Mouse (Mus musculus) midbrain, embryonic 15.5 days (tissue): ENCODE data around the gene Wfdc16. TPM values are rescaled to one million over a fixed set of nuclear protein-coding genes. Genes with fewer than 3 reads are reported as not detected.
"Not testable (repeated sequence)": the region's sequence is repeated elsewhere in the genome, so short reads cannot be mapped to it uniquely, and the experiment has no call there.

Experiments used
- ATAC-seq: fragments of 200-750 bp; cut with Nextera tagmentation; replicated peaks from 2 replicates; pipeline ENCODE4 v1.8.0; 2017; ENCODE audit warnings: moderate TSS enrichment
- H3K27ac ChIP-seq: fragments of 300-500 bp; sonication (generic); 2 replicates; pipeline ENCODE4 v1.5.1; 2015; ENCODE audit warnings: mild to moderate bottlenecking, inconsistent platforms
- H3K27me3 ChIP-seq: fragments of 300-500 bp; sonication (generic); replicated peaks from 2 replicates; pipeline ENCODE4 v1.6.1; 2015; ENCODE audit warnings: inconsistent platforms
- H3K36me3 ChIP-seq: fragments of 300-500 bp; sonication (generic); replicated peaks from 2 replicates; pipeline ENCODE4 v1.6.1; 2015; ENCODE audit warnings: inconsistent platforms
- H3K4me1 ChIP-seq: fragments of 300-500 bp; sonication (generic); 2 replicates; pipeline ENCODE4 v1.6.1; 2015; ENCODE audit warnings: inconsistent platforms
- H3K4me2 ChIP-seq: fragments of 300-500 bp; sonication (generic); 2 replicates; pipeline ENCODE4 v1.6.1; 2015; ENCODE audit warnings: inconsistent platforms, mild to moderate bottlenecking, moderate library complexity
- H3K4me3 ChIP-seq: fragments of 300-500 bp; sonication (generic); 2 replicates; pipeline ENCODE4 v1.5.1; 2015; ENCODE audit warnings: mild to moderate bottlenecking, inconsistent platforms
- H3K9ac ChIP-seq: fragments of 300-500 bp; sonication (generic); 2 replicates; pipeline ENCODE4 v1.6.1; 2015; ENCODE audit warnings: mild to moderate bottlenecking, inconsistent platforms
- H3K9me3 ChIP-seq: fragments of 300-500 bp; sonication (generic); 2 replicates; pipeline ENCODE4 v1.6.1; 2016; ENCODE audit warnings: inconsistent platforms
- WGBS: fragments of 180-500 bp; shearing (Covaris S2); methylation state at CpG from one replicate; pipeline ENCODE4 v1.1.7; 2015; ENCODE audit warnings: mixed read lengths; 5-methylcytosine and 5-hydroxymethylcytosine counted together
- polyA plus RNA-seq: library from polyadenylated mRNA; unstranded; fragments of >200 nt; fragmentation: Nextera tagmentation; extraction: Ambion mirVana; gene quantifications from 2 replicates; pipeline ENCODE4 v1.2.1, GENCODE M21; 2015

Wfdc16 gene
- polyA plus RNA-seq, 1 experiment from 2014 or later = not detected

- H3K36me3 ChIP-seq = no peaks in the 10 kb centered on the region
- no peak for ATAC-seq
- H3K4me3 ChIP-seq = no peak overlapping the region
- H3K4me2 ChIP-seq = no peak overlapping the region
- H3K4me1 ChIP-seq = no peaks in the 10 kb centered on the region
- H3K27ac ChIP-seq = no peak overlapping the region
- no peaks in the 10 kb centered on the region for H3K9me3 ChIP-seq
- no peak overlapping the region for H3K9ac ChIP-seq
- H3K27me3 ChIP-seq = no peaks in the 10 kb centered on the region
- WGBS = 70% methylated on average over 13 of the region's 13 CpGs
These were observed 3.5 kb upstream of the Wfdc16 start for GRCm38 (mm10) chr2:164641881-164642673.

GRCm38 (mm10) chr2:164641129-164641528 lies 2.5 kb upstream of the Wfdc16 start:
- ATAC-seq = no peak
- H3K9ac ChIP-seq = no peak overlapping the region
- no peaks in the 10 kb centered on the region for H3K27me3 ChIP-seq
- no peak overlapping the region for H3K4me2 ChIP-seq
- no peaks in the 10 kb centered on the region for H3K4me1 ChIP-seq
- 66% methylated on average over 7 of the region's 7 CpGs for WGBS
- no peaks in the 10 kb centered on the region for H3K9me3 ChIP-seq
- H3K36me3 ChIP-seq = no peaks in the 10 kb centered on the region
- no peak overlapping the region for H3K4me3 ChIP-seq
- no peak overlapping the region for H3K27ac ChIP-seq

DNA sequence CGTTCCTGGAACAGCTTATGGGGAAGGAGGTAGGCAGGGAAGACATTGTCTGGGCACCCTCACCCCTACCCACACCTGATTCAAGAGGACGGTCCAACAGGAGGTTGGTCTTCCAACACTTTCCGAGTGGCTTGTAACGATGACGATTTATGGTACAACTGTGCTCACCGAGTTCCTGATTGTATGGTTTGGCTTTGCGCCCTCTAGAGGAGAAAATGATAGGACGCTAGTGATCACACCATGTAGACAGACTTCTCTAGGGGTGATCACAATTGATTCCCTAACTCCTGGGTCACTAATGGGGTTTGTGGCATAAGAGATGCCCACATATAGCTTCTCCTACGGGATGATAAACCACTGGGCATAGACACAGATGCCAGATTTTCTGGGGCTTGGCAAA lies 3.3 kb downstream of the Wfdc16 start:
- H3K36me3 ChIP-seq = no peaks in the 10 kb centered on the region
- no peaks in the 10 kb centered on the region for H3K27me3 ChIP-seq
- no peak overlapping the region for H3K9ac ChIP-seq
- H3K9me3 ChIP-seq = no peaks in the 10 kb centered on the region
- H3K4me1 ChIP-seq = no peaks in the 10 kb centered on the region
- no peak for ATAC-seq
- 78% methylated on average over 9 of the region's 9 CpGs for WGBS
- no peak overlapping the region for H3K4me2 ChIP-seq
- no peak overlapping the region for H3K27ac ChIP-seq
- H3K4me3 ChIP-seq = no peak overlapping the region

GRCm38 (mm10) chr2:164621775-164622174 lies 16.8 kb downstream of the Wfdc16 start:
- no peak for ATAC-seq
- H3K4me3 ChIP-seq = no peak overlapping the region
- H3K9ac ChIP-seq = no peak overlapping the region
- no peaks in the 10 kb centered on the region for H3K36me3 ChIP-seq
- H3K27me3 ChIP-seq = no peaks in the 10 kb centered on the region
- no peaks in the 10 kb centered on the region for H3K9me3 ChIP-seq
- no peak overlapping the region for H3K4me2 ChIP-seq
- H3K27ac ChIP-seq = no peak overlapping the region
- 85% methylated on average over 4 of the region's 4 CpGs for WGBS
- H3K4me1 ChIP-seq = no peaks in the 10 kb centered on the region

- Histone ChIP-seq H3K27me3 (no peaks in the 10 kb centered on the region), H3K4me2 (no peak overlapping the region), H3K36me3 (no peaks in the 10 kb centered on the region), H3K4me1 (no peaks in the 10 kb centered on the region), H3K27ac (no peak overlapping the region), H3K9me3 (no peaks in the 10 kb centered on the region), H3K9ac (no peak overlapping the region), H3K4me3 (no peak overlapping the region)
- ATAC-seq = no peak
- 83% methylated on average over 5 of the region's 5 CpGs for WGBS
These were observed 19.5 kb downstream of the Wfdc16 start for GRCm38 (mm10) chr2:164619050-164619449.

GRCm38 (mm10) chr2:164615386-164615785 lies 23.2 kb downstream of the Wfdc16 start:
- no peak overlapping the region for H3K4me2 ChIP-seq
- no peak overlapping the region for H3K4me3 ChIP-seq
- H3K4me1 ChIP-seq = no peaks in the 10 kb centered on the region
- 90% methylated on average over 3 of the region's 3 CpGs for WGBS
- no peaks in the 10 kb centered on the region for H3K9me3 ChIP-seq
- H3K36me3 ChIP-seq = no peaks in the 10 kb centered on the region
- H3K9ac ChIP-seq = no peak overlapping the region
- H3K27me3 ChIP-seq = no peaks in the 10 kb centered on the region
- no peak for ATAC-seq
- H3K27ac ChIP-seq = no peak overlapping the region

DNA sequence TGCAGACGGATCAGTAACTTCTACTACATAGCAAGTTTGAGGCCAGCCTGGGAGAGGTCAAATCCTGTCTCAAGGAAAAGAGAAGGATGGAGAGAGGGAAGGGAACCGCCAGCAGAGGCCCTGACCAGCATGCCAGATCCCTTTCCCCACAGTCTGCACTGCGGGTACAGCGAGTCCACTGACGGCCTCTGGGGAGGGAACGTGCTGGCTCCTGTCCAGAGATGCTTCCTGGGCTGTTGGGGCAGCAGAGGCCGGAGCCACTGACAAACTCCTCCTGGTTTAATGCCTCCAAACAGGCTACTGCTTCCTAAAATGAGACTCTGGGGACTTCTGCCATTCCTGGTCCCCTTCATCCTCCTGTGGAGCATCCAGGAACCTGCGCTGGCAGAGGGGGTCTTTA lies 25.1 kb downstream of the Wfdc16 start, which contains the start of the genes Wfdc6b and Wfdc8:
Gene Wfdc6b (plus strand): TSS at position 52 of the 400 bp plus-strand sequence.
Gene Wfdc8 (minus strand): TSS at position 156 of the 400 bp plus-strand sequence.
- 55% methylated on average over 8 of the region's 8 CpGs for WGBS
- ATAC-seq = not testable (repeated sequence)

GRCm38 (mm10) chr2:164608781-164609180 lies 29.8 kb downstream of the Wfdc16 start:
- no peaks in the 10 kb centered on the region for H3K36me3 ChIP-seq
- H3K27me3 ChIP-seq = no peaks in the 10 kb centered on the region
- 82% methylated on average over 6 of the region's 6 CpGs for WGBS
- no peak for ATAC-seq
- H3K27ac ChIP-seq = no peak overlapping the region
- no peaks in the 10 kb centered on the region for H3K4me1 ChIP-seq
- no peaks in the 10 kb centered on the region for H3K9me3 ChIP-seq
- H3K4me2 ChIP-seq = no peak overlapping the region
- no peak overlapping the region for H3K4me3 ChIP-seq
- no peak overlapping the region for H3K9ac ChIP-seq

More for the DNA sequence above, 25.1 kb downstream of the Wfdc16 start, which contains the start of the genes Wfdc6b and Wfdc8:
- H3K4me2 ChIP-seq, H3K27ac ChIP-seq, H3K36me3 ChIP-seq, H3K9me3 ChIP-seq, H3K4me3 ChIP-seq, H3K4me1 ChIP-seq, H3K9ac ChIP-seq, H3K27me3 ChIP-seq: not testable (repeated sequence)

DNA sequence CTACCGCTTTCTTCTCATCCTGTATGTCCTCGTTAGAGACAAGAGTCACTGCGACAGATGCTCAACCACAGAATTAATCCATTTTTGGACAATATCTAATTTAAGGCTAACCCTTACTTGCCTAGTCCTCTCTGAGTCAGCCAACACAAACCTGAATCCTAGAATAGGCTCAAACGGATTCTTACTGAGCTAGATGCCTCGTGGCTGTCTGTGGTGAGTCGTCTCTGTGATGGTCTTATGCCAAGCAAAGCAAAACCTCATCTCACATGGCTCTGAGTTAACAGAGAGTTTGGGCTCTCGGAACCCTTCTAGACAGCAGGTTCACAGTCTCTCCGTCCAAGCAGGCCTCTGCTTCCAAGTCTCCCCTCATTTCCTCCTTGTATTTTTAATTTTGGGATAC lies 34.2 kb downstream of the Wfdc16 start:
- Histone ChIP-seq H3K9me3 (no peaks in the 10 kb centered on the region), H3K27ac (no peak overlapping the region), H3K9ac (no peak overlapping the region), H3K36me3 (no peaks in the 10 kb centered on the region), H3K27me3 (no peaks in the 10 kb centered on the region), H3K4me3 (no peak overlapping the region), H3K4me1 (no peaks in the 10 kb centered on the region), H3K4me2 (no peak overlapping the region)
- no peak for ATAC-seq
- 90% methylated on average over 8 of the region's 8 CpGs for WGBS

- no peaks in the 10 kb centered on the region for H3K36me3 ChIP-seq
- WGBS = 94% methylated on average over 3 of the region's 3 CpGs
- no peaks in the 10 kb centered on the region for H3K27me3 ChIP-seq
- H3K4me3 ChIP-seq = no peak overlapping the region
- no peak overlapping the region for H3K27ac ChIP-seq
- no peak overlapping the region for H3K4me2 ChIP-seq
- no peak for ATAC-seq
- H3K4me1 ChIP-seq = no peaks in the 10 kb centered on the region
- H3K9me3 ChIP-seq = no peaks in the 10 kb centered on the region
- no peak overlapping the region for H3K9ac ChIP-seq
These were observed 35.1 kb downstream of the Wfdc16 start for GRCm38 (mm10) chr2:164603482-164603881.

GRCm38 (mm10) chr2:164600179-164600578 lies 38.4 kb downstream of the Wfdc16 start:
- Histone ChIP-seq H3K27ac (no peak overlapping the region), H3K9me3 (no peaks in the 10 kb centered on the region), H3K4me1 (no peaks in the 10 kb centered on the region), H3K27me3 (no peaks in the 10 kb centered on the region), H3K4me3 (no peak overlapping the region), H3K9ac (no peak overlapping the region), H3K36me3 (no peaks in the 10 kb centered on the region), H3K4me2 (no peak overlapping the region)
- no peak for ATAC-seq
- 63% methylated on average over 3 of the region's 3 CpGs for WGBS

DNA sequence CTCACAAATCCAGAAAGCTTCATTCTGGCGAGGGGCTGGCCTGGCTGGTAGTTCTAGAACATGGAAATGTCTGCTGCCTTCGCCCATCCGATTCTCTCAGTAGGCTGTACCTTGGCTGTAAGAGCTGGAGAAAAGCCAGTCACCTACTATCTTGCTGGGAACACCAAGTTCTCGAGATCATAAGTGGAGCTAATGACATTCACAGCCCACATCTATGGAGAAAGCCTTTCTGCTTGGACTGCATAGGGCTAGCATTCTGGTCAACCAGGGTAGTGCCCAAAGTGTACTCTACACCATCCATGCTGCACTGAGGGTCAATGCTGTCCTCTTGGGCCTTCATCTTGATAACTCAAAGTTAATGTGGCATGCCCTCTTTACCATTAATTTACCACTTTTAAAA lies 45.1 kb downstream of the Wfdc16 start, which contains the start of gene Eppin:
Gene Eppin (minus strand): TSS at position 101 of the 400 bp plus-strand sequence.
- Histone ChIP-seq H3K36me3 (no peaks in the 10 kb centered on the region), H3K9ac (no peak within 1 kb of the TSS), H3K4me1 (no peaks in the 10 kb centered on the region), H3K27ac (no peak within 1 kb of the TSS), H3K4me3 (no peak within 1 kb of the TSS), H3K9me3 (no peaks in the 10 kb centered on the region), H3K4me2 (no peak within 1 kb of the TSS), H3K27me3 (no peaks in the 10 kb centered on the region)
- no peak for ATAC-seq
- WGBS = 78% methylated on average over 4 of the region's 4 CpGs

- no peaks in the 10 kb centered on the region for H3K27me3 ChIP-seq
- H3K4me2 ChIP-seq = no peak overlapping the region
- no peak overlapping the region for H3K9ac ChIP-seq
- no peaks in the 10 kb centered on the region for H3K36me3 ChIP-seq
- no peaks in the 10 kb centered on the region for H3K9me3 ChIP-seq
- no peaks in the 10 kb centered on the region for H3K4me1 ChIP-seq
- WGBS = 8% methylated on average over 4 of the region's 4 CpGs
- H3K4me3 ChIP-seq = no peak overlapping the region
- H3K27ac ChIP-seq = no peak overlapping the region
- ATAC-seq = no peak
These were observed 46.6 kb downstream of the Wfdc16 start for GRCm38 (mm10) chr2:164592014-164592413.
